Mouse (Mus musculus) left cerebral cortex, postnatal 10 days (tissue): ENCODE data around the gene Nxph3. TPM values are rescaled to one million over a fixed set of nuclear protein-coding genes. Genes with fewer than 3 reads are reported as not detected.

Experiments
- DNase-seq, 2 experiments: peaks; one replicate each; pipeline ENCODE4 v3.0.0; 2021 to 2022; ENCODE audit warnings: low spot score in 2 of 2, mixed read lengths in 1 of 2; ENCODE audit errors: extremely low spot score in 1 of 2
- intact Hi-C: fragments of 180-260 bp; cut with DNase I; formaldehyde crosslinking; loops from one replicate; pipeline ENCODE4 v1.15.1; 2025
- total RNA-seq, 2 experiments: library from RNA; stranded (reverse); gene quantifications; 2 replicates each; pipeline ENCODE4 v1.2.3; 2021

Nxph3 gene
- 10 to 100 TPM; 35.6 to 41.7 TPM for total RNA-seq

DNA sequence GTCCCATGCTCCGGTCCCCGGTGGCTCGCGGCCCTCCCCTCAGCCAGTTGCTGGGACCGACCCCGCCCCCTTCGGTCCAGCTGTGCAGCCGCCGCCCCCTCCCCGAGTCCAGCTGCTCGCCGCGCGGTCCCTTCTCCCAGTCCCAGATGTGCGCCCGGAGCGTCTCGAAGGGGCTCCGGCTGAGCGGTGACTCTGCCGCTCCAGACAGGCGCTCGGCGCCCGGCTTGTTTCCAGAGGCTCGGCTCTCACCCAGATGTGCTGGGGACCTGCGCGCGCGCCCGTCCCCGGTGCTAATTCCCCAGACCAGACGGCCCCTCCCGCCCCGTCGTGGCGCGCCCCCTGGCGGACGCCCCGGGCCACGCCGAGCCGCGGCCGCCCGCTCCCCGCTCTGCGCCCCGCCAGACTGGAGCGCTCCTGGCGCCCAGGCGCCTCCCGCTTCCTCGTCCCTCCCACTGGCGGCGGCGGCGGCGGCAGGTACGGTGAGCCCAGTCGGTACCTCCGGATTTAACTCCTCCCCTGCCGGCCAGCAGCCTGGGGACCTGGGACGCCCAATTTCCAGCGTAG, at the start of gene Nxph3:
TSS of gene Nxph3 (minus strand) at position 273 of the 564 bp plus-strand sequence.
- intact Hi-C loops: no loop called here

DNA sequence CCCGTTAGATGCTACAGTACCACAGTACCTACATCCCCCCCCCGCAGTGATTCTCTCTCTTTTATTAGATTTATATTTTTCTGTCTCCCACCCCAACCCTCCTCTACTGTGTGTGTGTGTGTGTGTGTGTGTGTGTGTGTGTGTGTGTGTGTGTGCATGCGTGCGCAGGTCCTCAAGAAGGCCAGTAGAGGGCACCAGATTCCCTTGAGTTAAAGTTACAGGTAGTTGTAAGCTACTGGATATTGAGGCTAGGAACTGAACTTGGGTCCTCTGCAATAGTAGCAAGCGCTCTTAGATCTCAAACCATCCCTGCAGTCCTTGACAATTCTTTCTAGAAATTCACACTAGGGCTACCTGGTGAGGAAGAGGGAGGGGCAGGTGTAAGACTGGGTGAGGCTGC, 49.5 kb upstream of the Nxph3 start:
- DNase-seq: no peak
- intact Hi-C loops: no loop called here

More for the DNA sequence above, at the start of gene Nxph3:
- peak in 1 of 2 experiments; percentile 76 for DNase-seq

DNA sequence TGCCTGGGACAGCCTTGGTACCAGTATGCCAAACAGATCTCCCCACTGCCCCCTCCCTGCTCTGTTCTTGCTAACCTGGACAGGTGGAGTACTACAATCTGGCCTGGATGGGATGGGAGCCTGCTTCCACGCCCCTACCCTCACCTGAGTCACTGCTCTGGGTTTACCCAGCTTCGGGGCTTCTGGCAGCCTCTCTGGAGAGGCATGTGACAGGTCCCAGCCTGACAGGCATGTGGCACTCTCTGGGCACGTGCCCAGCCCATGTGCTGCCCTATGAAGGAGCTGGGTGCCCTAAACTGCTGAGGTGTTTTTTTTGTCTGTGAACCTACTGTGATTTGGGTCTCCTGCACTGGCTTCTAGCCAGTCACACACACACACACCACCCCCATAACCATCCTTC, 46.4 kb upstream of the Nxph3 start:
- intact Hi-C loops: no loop called here
- DNase-seq: no peak

- intact Hi-C loops: no loop called here
- no peak for DNase-seq
These were observed 45.4 kb upstream of the Nxph3 start for GRCm38 (mm10) chr11:95559761-95560160.

- DNase-seq: no peak
These were observed 43.3 kb upstream of the Nxph3 start for GRCm38 (mm10) chr11:95557719-95558118.

DNA sequence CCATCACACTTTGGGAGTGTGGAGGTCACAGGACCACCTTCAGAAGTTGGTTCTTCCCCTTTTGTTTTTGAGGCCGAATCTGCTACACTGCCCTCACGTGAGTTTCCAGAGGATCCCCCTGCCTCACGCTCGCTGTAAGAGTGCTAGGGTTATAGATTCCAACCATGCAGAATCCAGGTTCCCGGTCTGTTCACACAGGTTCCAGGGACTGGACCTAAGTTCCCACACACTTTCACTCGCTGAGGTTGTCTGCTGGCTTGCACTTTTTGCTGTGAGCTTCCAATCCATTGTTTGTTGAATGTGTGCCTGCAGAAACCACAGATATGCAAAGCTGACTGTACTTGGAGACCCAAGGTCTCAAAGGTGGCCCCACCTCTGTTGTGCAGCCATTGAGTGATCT, 42.7 kb upstream of the Nxph3 start:
- intact Hi-C loops: no loop called here
- no peak for DNase-seq

More at GRCm38 (mm10) chr11:95557719-95558118, 43.3 kb upstream of the Nxph3 start:
- intact Hi-C loops: no loop called here

GRCm38 (mm10) chr11:95555279-95555678, 40.9 kb upstream of the Nxph3 start:
- intact Hi-C loops: no loop called here
- no peak for DNase-seq

GRCm38 (mm10) chr11:95550301-95551021, 36.1 kb upstream of the Nxph3 start:
- intact Hi-C loops: no loop called here
- DNase-seq: no peak

- intact Hi-C loops: no loop called here
- no peak for DNase-seq
These were observed 31.8 kb upstream of the Nxph3 start for GRCm38 (mm10) chr11:95546021-95546782.

DNA sequence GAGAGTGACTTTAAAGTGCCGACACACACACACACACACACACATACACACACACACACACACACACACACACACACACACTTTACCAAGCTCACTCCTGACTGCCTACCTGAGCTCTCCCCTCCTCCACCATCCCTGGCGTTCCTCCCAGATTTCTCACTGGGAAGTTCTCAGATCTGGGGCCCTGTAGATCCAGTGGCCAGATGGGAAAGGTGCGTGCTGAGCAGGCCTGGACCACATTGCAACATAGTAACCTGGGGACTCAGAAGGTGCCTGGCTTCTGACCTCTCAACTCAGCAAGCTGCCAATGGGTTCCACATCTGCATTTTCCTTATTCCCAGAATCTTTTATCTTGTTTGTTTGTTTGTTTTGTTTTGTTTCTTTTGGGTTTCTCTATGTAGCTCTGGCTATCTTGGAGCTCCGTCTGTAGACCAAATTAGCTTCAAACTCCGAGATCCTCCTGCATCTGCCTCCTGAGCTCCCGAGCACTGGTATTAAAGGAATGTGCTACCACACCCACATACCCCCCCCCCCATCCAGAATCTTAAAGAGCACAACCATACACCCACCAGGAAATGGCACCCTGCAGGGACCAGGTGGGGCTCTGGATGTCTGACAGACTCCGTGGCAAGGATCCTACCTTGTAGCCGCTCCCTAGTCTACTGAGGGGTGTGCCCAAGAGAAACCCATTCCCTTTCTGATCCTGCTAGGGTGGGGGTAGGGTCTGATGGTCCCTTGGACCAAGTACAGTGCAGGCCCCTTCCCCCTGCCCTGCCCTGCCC, 30.4 kb upstream of the Nxph3 start:
- intact Hi-C loops: no loop called here
- no peak for DNase-seq

GRCm38 (mm10) chr11:95540637-95541385, 26.4 kb upstream of the Nxph3 start:
- DNase-seq: no peak
- intact Hi-C loops: no loop called here

DNA sequence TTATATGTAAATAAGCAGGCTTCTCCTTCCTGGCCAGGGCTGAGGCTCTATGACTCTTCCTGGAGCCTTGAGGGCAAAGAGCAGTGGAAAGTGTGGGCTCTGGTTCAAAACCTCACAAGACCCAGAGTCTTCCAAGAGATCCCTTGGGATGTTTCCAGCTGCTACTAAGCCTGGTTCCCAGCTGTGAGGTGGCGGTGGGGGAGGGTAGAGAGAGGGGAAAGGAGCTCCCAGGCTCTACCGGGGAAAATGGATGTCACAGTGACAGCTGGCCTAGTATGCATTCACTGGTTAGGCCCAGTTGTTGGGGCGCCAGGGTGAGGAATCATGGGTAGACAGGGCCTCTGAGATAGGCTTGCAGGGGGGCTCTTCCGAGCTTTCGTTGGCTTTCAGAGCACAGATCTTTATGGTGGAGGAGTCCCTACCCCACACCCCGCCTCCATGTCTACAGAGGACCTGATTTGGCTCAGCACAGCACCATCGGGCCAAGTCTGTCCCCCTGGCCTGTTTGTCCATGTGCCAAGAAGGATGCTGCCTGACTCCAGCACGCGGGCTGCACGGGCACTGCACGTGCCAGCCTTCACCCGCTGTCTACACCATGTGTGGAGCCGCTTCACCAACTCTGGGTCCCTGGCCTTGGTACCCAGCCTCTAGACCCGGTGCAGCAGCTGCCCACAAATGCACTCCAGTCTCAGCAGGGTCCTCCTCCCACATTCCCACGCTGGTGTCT, 24.2 kb upstream of the Nxph3 start:
- DNase-seq: peak in 1 of 2 experiments; percentile 48
- intact Hi-C loops: no loop called here

DNA sequence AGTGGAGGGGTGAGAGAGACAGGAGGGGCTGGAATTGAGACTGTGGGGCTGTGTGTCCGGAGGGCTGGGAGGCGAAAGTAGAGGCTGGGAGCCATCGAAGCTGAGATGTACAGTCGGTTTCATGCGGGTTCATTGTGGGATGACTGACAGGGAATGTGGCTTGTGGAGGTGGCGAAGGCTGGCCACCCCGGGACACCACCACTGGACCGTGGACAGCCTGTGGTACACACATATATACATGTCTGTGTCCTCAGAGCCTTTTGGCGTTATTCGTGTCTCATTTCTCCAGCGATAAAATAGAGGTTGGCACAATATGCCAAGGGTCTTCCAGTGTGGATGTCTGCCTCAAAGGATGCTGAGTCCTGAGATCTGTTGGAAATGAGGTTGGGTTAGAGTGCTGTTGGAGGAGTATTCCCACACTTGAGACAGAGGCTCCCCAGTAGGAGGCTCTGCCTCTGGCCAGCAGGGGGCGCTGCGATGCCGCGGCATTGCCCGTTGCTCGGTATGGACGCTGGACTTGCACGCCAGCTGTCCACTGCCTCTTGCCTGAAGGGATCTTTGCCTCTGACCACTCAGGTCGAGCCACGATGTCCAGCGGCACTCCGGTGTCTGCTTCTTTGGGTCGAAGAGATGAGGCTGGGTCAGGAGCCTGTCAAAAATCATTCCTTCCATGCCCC, 19.3 kb upstream of the Nxph3 start:
- intact Hi-C loops: loop anchor here (1.0 to 2.0 kb wide), 2 partner anchors 53 to 116 kb away; partner anchors contain the start of gene Ngfr
- peak; percentile 77 to 91 for DNase-seq

DNA sequence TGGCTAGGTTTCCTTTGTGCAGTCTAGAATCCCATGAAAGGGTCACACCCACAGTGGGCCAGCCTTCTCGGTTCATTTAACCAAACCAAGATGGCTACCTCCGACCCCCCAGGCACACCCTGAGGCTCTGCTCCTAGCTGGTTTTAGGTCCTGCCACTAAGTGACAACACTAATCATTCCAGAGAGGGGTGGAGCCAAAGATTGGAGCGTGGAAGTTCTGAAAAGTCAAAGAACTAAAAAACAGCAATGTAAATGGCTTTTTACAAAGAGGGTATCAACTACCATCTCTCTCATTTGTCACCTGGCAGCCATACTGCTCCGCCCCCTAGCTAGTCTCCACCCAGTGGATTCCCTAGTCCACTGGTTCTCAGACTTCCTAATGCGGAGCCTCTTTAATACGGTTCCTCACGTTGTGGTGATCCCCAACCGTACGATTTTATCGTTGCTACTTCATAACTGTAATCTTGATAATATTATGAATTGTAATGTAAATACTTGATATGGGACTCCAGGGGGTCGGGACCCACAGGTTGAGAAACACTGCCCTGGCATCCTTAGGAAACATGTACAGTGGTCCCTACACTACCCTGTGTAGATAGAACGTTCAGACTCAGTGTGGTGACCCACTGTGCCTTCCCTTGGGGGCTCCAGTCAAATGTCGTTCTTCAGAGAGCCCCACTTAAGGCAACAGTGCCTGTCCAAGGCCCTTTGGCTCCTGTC, 18.1 kb upstream of the Nxph3 start:
- intact Hi-C loops: loop anchor here (1.0 kb wide), 1 partner anchor 117 kb away; no protein-coding TSS in a partner anchor
- DNase-seq: no peak

GRCm38 (mm10) chr11:95528231-95528630, 13.9 kb upstream of the Nxph3 start:
- intact Hi-C loops: loop anchor here (10.0 kb wide), 1 partner anchor 213 kb away; the partner anchor contains the start of gene Kat7
- no peak for DNase-seq

DNA sequence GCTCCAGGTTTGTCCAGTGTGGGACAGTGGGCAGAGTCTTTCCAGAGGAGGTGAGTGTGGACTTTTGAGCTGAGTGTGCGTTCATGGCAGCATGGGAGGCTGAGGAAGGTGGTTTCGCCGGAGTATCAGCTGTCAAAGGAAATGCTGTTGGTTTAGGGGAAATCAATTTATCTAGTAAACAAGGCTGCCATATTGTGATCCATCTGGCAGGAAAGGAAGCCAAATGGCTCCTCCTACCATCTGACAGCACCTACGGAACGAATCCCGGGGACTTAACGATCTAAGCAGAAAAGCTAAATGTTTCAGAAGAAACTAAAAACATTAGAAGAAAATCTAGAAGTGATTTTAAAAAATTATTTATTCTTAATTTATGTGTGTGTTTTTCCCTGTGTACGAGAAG, 12.9 kb upstream of the Nxph3 start:
- intact Hi-C loops: loop anchor here (10.0 kb wide), 1 partner anchor 213 kb away; the partner anchor contains the start of gene Kat7
- DNase-seq: no peak
